Mouse (Mus musculus): ENCODE measurements around the gene Oaz2.
A peak's percentile ranks its signal among the peaks of the same experiment; 100 is the strongest.
"Not testable (repeated sequence)": the region's sequence is repeated elsewhere in the genome, so short reads cannot be mapped to it uniquely, and the experiment has no call there.

The Oaz2 gene

DNA sequence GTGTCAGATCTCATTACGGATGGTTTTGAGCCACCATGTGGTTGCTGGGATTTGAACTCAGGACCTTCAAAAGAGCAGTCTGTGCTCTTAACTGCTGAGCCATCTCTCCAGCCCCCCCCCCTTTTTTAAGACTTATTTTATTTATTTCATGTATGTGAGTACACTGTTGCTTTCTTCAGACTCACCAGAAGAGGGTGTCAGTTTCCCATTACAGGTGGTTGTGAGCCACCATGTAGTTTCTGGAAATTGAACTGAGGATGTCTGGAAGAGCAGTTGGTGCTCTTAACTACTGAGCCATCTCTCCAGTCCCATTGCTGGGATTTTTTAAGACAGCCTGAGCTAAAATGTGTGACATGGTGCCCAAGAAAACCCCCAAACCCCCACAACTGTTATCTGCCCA is 15.8 kb upstream of the Oaz2 start:
- not testable (repeated sequence) for DNase-seq (ENCODE audit: low read depth)

DNA sequence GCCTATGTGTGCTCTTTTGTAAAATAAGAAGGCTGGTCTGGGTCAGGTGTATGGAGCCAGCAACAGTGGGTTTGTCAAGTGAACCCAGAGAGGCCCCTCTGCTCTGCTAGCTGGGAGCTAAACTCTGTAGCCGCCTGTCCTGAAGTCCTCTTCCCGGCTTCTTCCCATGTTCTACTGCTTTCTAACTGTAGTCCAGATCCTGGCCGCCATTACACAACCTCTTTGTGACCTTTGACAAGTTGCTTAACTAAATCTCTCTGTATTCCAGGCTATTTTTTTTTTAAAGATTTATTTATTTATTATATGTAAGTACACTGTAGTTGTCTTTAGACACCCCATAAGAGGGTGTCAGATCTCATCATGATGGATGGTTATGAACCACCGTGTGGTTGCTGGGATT is 14.1 kb upstream of the Oaz2 start:
- DNase-seq (ENCODE audit: low read depth): no peak

DNA sequence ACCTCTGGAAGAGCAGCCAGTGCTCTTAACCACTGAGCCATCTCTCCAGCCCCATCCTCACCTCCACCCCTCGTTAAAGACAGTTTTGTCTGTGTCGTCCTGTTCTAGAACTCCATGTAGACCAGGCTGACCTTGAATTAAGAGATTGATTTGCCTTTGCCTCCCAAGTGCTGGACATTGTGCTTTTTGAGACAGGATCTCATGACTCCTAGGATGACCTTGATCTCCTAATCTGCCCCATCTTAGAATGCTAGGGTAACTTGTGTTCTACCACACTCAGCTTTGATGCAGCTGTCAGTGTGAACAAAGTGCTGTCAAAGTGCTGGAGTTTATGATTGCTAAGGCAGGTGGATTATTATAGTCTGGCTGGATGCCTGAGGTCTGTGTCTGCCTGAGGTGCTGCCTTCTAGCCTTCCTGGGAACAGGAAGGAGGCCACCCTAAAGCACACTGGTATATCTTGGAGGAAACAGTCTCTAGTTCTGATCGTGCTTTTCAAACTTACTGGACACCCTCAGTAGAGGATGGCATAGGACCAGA is 13.0 kb upstream of the Oaz2 start:
- no peak for DNase-seq (ENCODE audit: low read depth)

DNA sequence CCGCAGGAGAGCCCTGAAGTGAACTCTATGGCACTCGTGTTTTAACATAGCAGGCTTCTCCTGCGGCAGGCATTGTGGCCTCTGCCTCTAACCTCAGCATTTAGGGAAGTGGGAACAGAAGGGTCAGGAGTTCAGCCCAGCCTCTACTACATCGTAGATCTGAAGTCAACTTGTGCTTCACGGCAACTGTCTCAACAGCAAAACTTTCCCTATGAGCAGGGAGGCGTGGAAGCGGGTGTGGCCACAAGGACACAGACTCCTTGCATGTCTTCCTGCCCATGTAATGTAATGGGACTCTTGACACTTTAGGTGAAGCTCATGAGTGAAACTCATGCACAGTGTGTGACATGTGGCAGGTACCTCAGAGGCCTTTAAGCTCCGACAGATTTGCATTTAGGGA is 12.3 kb upstream of the Oaz2 start:
- DNase-seq (ENCODE audit: low read depth): peak; percentile 29

DNA sequence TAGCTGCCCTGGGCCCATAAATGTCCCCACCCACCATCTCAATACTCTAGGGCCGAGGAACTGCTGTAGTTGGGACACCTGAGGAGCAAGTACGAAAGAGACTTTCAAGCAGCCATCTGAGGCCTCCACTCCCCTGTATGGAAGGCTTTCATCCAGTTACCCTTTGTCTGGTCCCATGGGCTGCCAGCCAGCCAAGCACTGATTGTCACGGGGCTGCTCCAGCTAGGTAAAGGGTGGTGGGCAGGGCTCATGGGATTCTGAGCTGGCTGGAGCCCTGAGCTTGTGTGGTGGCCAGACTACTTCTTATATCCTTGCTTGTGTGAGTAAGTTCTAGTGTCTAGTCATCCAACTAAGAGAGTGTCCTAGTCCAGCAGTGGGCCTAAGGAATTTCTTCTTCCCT is 10.6 kb upstream of the Oaz2 start:
- DNase-seq (ENCODE audit: low read depth): no peak

DNA sequence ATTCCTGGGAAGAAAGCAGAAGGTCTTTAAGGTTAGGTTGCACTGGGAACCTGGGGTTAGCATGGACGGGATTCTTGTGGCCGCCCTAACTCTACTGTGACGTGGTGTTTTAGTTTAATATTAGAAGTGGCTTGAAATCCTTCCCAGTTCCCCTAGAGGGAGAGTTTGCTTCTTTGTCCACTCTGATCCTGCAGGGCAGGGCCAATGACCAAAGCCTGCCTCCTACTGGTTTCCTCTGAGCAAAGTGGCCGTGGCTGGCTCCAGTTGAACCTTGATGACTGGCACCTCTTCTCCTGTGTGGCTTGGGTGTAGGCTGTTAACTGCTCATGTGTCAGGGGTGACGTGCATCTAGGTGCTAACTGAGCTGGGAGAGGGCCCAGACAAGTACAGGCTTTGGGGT is 6.8 kb upstream of the Oaz2 start:
- no peak for DNase-seq (ENCODE audit: low read depth)

DNA sequence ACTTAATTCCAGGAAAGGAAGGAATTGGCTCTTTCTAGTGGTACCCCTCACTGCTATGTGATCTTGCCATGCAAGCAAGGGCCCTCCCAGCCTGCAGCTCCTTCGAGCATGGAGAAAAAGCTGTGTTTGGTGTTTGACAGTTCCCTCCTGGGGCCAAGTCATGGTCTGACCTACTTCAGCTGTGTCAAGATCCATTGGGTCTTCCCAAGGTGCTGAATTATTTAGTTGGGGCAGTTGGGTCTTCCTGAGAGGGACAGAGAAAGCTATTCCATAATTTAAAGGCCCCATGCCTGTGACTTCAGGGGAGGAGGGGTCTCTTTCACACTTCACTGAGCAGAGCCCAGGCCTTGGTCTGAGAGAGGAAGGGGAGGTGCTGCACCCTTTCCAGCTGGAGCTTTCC is 6.3 kb upstream of the Oaz2 start:
- DNase-seq (ENCODE audit: low read depth): no peak

DNA sequence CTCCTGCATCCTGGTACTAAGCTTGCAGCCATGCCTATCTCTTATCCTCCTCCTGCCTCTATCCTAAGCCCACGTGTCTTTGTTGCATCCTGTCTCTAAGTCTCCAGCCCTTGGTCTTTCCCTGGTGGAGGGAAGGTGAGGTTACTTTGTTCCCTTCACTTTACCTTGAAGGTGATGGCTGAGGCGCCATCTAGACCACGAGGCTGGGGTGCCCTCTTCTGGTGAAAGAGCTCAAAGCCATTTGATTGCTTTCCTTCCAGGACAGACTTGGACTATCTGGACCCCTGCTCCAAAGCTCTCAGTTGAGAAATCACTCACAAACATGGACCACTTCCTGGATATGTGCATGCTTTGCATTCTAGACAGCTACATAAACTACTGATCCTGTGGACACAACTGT is 3.6 kb upstream of the Oaz2 start:
- no peak for DNase-seq (ENCODE audit: low read depth)

DNA sequence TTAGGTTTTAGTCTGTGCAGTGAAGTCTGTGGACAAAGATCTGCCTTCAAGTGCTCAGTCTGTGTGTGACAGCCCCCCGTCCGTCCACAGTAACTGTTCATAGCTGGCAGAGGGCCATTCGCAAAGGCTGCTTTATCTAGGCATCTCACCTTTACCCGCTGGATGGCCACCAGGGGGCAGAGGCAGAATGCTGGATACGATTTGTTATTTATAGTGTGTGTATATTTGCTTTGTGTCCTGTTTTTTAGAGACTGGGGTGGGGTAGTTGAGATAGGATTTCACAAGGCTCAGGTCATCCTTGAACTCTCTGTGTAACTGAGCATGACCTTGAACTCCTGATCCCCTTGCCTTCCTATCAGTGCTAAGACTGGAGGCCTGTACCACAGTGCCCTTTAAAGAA is 1.8 kb upstream of the Oaz2 start:
- DNase-seq (ENCODE audit: low read depth): peak; percentile 56

DNA sequence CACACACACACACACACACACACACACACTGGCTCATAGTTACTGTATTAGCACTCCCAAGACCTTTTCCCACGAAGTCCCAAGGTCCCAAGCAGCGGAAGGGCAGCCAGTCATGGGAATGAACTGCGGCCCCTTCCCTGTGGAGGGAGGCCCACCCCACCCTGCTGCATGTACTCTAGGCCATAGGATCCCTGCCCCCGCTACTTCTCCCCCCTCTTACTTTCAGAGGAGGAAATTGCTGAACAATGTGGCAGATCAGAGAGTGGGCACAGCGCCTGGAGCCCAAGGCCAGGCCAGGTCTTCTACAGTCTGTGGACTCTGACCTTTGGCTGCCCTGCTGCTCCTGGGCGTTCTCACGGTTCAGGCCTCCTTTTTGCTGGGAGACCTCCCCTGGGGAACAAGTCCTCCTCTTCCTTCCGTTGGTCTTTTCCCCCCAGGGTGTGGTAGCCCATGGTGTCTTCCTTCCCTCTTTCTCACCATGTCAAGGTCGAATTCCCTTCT is 3.7 kb downstream of the Oaz2 start:
- DNase-seq (ENCODE audit: low read depth): no peak

DNA sequence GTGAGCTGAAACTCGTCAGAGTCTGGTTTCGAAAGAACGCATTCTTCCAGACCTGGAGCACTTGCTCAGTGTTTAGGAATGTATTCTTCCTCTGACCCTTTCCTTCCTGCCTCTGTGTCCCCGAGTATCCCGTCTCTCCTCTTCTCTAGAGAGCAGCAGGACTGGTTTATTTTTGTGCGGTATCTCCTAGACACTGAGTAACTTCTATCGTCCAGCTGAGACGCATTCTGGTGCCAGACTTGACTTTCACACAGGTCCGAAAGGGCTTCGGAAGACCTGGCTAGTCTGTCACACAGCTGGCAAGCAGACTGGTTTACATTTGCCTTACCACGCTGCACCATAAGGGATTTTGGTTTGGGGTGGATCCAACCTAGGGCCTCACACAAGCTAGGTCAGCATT is 5.2 kb downstream of the Oaz2 start:
- no peak for DNase-seq (ENCODE audit: low read depth)

DNA sequence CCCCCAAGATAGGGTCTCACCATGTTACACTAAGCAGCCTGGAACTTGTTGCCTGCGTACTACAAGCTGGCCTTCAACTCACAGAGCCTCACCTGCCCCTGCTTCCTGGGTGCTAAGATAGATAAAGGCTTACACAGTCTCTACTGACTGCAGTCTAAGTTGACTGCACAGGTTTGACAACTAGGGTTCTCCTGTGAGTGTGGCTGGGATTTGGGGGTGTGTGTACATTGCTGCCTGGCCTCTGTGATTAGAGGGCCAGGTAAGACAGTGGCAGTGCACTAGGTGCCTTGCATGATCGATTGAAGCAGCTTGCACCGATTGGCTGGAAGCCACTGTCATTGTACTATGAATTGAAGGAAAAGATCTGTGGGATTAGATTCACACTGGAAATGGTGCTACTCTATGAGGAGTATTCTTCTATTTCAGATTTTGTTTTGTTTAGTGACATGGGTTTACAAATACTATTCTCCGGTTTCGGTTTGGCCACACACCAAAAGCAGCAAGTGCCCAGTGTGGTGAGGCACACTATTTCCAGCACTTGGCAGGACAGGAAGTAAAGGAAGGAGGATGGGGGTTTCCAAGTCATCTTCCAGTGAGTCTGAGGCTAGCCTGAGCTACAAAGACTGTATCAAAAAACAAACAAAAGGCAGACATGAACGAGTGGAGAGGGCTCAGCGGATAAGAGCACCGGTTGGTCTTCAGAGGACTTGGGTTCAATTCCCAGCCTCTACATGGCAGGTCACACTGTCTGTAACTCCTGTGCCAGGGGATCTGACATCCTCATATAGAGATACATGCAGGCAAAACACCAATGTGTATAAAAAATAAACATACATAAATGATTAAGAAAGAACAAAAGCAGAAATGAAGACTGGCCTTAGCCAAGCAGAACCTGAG is 7.9 kb downstream of the Oaz2 start:
- no peak for DNase-seq (ENCODE audit: low read depth)

DNA sequence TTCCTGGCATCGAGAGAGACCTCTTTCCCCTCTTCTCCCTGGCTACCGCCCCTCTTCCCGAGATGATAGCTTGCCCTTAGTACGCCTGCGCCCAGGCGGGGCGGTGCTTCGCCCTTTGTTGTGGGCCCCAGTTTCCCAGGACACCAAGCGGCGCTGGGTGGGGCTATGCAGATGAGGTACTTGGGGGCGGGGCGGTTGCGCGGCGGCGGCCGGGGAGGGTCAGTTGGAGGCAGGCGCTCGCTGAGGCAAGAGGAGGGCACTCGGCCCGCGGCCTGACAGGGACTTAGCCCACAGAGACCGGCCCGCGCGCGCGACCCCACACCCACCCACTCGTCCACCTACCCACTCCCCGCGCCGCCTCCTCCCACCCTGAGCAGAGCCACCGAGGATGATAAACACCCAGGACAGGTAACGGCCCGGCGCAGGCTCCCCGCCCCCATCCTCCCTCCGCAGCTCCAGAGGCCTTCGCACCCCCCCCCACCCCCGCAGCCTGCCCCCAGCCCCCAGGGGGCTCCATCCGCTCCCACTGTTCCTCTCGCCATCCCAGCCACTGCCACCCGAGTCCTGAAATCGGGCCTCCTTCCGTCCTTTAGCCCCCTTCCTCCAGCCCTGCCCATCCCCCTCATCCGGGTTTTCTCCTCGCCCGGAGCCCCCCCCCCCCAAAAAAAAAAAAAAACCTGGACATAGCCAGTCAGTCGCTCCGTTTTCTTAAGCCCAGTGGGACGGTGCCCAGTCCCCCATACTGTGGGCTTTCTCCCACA is 8.7 kb downstream of the Oaz2 start:
- DNase-seq (ENCODE audit: low read depth): peak; percentile 89

DNA sequence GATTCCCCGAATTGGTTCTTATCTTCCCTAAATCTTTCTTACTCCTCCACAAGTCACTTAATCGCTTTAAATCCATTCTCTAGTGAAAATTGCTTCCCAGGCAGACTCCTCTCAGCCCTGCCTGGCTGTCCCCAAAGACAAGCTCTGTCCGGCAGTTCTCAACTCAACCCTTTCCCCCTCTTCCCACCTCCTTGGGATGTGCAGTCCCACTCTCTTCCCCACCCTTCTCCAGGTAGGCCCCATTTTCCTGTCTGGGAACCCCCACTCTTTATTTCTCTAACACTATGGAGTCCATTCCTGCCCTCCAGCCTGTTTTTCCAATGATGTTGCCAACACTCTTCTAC is 9.3 kb downstream of the Oaz2 start:
- DNase-seq (ENCODE audit: low read depth): no peak

DNA sequence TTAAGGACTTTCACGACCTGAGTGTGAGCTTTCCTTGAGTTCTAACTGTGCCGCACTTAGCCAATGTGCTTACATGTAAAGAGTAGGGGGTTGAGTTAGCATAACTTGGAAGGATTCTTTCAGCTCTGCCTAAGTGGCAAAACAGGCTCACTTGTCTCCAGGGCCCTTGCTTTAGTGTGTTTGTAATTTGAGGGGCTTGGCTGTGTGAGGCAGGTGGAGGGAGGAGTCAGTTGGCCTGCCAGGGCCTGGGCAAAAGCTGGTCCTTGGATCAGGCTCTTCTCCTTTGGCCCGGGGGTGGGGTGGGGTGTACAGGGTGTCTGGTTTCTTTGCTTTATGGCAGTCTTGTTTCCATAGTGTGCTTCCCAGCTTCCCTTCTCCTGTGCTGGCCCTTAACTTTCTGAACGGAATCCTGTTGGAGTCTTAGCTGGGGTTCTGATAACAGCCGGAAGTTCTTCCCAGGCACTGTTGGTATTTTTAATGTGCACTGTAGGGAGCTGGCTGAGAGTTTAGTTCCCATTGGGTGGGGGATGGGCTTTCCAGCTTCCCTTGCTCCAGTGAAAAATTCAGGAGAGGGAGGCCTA is 11.5 kb downstream of the Oaz2 start:
- no peak for DNase-seq (ENCODE audit: low read depth)

DNA sequence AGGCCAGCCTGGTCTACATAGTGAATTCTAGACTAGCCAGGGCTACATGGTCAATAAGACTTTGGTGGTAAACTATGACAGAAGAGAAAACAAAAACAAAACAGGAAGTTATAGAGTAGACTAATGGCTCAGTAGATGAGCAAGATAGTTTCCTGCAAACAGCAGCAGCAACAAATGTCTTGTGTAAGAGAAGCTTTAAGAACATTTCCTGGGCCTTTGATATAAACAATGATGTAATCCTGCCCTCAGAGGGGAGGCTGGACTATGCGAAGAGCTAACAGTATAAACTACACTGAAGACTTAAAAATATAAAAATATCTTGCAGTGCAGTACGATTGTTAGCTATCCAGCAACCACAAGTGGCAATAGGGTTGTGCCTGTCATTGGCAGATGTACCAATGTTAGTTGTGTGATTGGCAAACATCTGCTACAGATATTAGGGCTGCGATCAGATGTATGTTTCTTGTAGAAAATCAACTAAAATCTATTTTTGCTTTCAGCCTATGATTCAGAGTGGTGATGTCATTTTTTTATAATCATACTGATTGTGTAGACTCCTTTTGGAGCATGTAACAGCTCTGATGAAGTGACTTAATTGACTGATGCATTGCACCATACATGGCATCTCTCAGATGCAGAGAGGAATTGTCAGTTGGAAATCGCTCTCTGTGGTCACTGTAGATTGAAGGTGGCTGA is 13.3 kb downstream of the Oaz2 start:
- DNase-seq (ENCODE audit: low read depth): no peak

DNA sequence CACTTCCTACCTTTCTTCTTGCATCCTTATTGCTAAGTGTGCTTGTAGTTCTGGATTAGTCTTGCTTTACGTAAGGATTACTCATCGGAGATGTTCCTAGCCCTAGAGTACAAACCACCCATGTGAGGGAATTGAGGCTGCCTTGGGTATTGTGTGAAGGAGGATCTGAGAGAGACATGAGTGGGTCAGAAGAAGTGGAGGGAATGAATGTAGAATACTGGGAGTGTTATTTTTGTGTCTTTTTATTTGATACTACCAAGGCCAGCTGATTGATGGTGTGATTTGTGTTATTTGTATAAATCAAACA is 13.8 kb downstream of the Oaz2 start:
- DNase-seq (ENCODE audit: low read depth): no peak

DNA sequence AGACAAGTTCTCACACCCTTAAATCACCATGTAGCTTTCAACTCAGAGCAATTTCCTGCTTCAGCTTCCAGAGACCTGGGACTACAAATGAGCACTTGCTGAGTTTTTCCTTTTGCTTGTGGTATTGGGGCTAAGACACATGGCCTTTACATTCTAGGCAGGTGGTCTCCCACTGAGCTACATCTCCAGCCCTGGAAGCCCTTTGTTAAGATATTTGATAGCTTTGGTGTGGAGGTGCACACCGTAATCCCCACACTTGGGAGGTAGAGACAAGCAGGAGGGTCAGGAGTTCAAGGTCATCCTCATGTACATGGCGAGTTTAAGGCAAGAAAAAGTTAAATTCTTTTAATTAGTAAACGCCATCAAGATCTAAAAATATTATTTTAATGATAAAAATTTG is 14.4 kb downstream of the Oaz2 start:
- DNase-seq (ENCODE audit: low read depth): no peak

DNA sequence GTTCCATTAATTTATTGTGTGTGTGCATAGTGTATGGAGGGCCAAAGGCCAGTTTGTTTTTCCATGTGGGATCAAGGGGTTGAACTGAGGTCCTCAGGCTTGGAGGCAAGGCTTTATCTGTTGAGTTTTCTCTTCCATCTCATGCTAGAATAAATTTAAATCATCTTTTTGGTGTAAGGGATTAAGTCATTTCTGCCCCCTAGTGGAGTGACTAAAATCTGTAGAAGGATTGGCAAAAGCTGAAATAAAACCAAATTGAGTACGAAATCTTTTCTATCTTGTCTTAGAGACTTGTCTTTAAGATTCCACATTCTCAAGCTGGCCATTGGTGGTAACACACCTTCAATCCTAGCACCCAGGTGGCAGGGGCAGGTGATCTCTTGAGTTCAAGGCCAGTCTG is 15.2 kb downstream of the Oaz2 start:
- DNase-seq (ENCODE audit: low read depth): no peak

DNA sequence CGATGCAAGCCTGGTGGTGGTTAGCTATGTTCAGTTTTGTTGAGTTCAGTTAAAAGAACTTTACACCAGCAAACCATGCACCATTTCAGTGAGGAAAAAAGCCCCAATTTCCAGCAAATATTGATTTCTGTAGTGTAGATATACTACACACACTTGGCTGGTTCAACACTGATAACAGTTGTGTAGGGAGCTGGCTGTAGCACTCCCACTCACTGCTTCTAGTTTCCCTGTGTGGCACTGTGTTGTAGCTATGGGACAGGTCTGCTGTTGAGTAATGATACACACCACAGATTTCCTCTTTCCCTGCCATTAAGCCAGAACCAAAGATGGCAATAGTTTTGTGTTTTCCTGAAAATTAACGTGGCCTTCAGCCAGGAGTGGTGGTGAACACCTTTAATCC is 16.9 kb downstream of the Oaz2 start:
- no peak for DNase-seq (ENCODE audit: low read depth)

DNA sequence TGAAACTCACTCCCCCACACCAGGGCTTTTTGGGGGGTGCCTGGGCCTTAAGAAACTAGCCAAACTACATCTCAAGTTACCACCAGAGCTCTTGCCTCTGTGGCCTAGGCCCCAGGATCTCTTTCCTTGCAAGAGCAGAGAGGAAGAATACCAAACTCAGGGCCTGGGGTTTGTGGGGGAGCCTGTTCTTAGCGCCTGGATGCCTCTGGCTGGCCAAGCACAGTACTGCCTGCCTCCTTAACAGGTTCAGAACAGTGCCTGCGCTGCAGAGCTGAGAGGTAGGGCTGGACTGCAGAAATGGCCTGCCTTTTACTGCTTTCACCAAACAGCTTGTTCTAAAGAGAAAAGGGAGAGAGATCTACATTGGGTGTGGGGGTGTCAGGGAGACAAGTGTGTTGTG is 22.1 kb downstream of the Oaz2 start:
- DNase-seq (ENCODE audit: low read depth): not testable (repeated sequence)

DNA sequence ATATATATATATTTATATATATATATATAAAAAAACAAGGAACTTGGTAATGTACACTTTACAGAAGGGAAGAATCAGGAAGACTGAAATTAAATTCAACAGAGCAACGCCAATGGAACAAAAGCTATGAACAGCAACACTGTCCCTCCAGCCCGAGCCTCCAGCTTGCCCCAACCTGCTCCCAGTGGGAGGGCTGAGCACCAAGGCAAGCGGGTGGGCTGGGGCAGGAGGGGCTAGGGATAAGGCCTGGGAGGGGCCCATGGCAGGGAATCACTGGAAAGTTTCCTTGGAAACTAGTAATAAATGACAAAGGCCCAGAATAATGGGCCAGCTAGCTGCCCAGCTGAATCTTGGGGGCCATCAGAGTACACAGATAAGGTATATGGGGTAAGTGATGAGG is 24.7 kb downstream of the Oaz2 start:
- DNase-seq (ENCODE audit: low read depth): no peak
